Mouse (Mus musculus) testis, postnatal 10 days (tissue): ENCODE data around the gene Ccl20.

Experiments used
- DNase-seq: peaks from one replicate; pipeline ENCODE4 v3.0.0; 2021; ENCODE audit warnings: low spot score

Gene Ccl20

GRCm38 (mm10) chr1:83116447-83117137, at the start of gene Ccl20:
Gene Ccl20 (plus strand): TSS chr1:83116766.
- no peak for DNase-seq

DNA sequence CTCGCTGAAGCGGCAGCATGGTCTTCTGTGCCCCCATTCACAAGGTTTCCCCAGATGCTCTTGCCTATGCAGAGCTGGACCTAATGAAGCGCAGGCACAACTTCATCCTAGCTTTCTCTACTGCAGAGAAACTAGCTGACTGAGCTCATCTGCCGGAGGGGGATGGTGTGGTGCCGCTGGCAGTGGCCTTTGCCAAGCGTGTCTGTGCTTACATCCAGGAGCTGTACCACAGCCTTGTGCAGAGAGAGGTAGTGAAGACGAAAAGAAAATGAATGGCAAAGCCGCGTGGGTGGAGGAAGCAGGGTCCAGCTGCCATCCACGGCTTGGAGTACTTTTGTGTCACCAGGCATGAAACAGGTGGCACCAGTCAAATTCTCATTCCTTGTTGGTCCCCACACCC, 49.4 kb upstream of the Ccl20 start:
- DNase-seq = no peak

DNA sequence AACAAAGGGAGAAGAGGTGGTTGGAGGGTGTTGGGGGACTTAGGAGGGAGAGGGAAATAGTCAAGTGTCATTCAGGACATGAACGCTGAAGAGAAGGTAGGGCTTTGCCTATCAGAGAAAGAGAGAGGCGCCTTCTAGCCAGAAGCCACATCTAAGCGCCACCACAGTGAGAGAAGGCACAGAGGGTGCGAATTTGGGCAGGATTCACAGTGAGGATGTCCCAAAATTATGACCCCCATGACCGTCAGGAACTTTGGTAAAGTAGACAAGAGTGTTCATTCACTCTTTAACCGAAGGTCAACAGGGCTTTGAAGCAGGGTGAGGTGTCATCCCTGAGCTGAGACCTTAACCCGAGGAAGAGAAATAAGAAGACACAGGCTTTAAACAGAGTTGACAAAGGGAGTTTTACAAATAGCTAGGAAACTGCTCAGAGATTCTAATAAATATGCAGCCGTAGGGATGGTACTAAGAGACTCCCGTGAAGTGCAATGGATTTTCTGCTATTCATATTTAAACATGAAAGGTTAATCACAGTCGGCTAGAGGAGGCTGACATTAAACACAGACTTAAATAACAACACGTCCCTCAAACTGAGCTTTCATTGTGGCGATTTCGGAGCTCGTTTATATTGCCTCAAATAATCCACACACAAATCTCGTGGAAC, 40.9 kb upstream of the Ccl20 start:
- DNase-seq = no peak

DNA sequence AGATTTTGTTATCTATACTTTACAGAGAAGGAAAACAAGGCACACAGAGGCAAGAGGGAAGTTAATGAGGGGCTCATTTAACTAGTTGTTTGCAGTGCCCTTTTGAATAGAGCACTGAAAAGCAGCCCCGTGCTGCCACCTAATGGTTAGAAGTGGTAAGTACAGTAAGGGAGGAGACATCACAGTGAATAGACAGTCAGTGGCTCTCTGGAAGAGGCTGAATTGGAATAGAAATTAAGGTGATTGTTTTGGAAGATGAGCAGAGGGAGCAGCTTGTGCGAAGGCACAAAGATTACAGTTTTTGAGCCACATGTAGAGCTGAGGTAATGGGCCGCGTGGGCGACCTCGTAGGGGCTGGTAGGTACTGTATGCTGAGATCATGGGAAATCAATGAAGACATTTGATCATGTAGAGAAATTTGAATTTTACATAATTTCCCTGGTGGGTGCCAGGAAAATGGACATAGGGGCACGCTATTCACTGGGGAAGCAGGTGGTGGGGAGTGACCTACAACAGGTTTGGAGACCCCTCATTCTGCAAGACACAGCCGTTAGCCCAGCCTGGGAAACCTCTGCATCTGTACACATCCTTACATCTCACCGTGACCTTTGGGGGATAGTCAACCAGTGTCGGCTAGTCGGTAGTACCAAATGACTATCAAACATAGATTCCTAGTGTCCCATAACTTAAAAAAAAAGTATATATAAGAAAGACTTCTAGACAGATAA, 40.2 kb upstream of the Ccl20 start:
- DNase-seq = no peak

GRCm38 (mm10) chr1:83077016-83077415, 39.5 kb upstream of the Ccl20 start:
- DNase-seq = no peak

DNA sequence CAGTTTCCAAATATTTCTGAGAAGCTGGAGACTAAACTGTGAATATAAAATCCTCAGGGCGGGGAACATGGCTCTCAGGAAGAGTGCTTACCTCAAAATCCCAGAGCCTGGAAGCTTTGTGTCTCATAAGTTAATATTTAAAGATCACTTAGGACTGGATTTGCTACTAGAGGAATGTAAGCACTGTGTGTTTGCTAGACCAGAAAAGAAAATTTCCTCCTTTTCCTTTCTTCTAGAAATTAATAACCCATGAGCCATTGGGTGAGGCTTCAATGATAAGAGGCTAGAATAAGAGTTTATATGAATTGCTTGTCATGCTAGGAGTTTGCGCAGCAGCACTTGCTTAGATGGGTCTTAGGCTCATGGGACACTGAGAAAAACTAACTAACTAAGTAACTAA, 31.8 kb upstream of the Ccl20 start:
- no peak for DNase-seq

GRCm38 (mm10) chr1:83091268-83091667, 25.3 kb upstream of the Ccl20 start:
- DNase-seq = no peak

- no peak for DNase-seq
Observed at GRCm38 (mm10) chr1:83096935-83097334, 19.6 kb upstream of the Ccl20 start.

- DNase-seq = no peak
Observed at GRCm38 (mm10) chr1:83099160-83099559, 17.4 kb upstream of the Ccl20 start.

DNA sequence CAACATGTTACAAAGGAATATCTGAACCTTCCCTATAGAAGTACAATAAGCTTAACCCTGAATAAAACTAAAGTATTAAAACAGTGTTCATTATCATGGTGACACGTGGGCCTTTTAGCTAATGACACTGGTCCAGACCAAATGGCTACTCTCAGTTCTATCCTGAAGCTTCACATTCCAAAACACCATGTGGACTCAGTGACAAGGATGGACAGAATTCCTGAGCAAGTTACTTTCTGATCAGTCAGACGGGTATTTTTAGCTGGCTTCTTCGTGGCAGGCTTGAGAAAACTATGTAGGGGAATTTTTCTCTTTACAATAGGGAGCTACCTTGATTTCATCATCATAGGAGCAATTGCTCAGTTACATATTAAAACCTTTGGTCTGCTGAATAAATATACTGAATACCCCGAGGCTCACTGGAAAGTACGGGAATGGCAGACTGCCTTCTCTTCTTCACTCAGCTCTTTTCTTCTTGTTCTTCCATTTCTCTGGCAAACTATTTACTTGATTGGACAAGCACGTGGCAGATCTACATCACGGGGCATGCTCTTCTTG, 16.9 kb upstream of the Ccl20 start:
- no peak for DNase-seq

GRCm38 (mm10) chr1:83101891-83102290, 14.7 kb upstream of the Ccl20 start:
- no peak for DNase-seq

DNA sequence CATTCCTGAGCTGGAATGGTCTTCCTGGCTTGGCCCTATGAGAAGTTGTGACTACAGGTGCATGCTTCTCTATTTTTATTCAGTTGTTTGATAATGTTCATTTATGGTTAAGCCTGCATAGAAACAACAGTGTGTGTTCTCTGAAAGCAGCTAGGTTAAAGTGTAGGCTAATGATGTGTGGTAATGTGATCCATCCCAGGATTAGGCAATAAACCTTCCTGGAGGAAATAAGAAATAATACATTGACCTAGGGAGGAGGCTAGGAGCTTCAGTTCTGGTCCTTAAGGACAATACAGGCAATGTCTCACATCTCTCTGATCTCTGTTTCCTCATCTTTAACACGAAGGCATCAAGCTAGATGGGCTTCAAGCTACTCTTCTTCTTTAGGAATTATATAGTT, 11.1 kb upstream of the Ccl20 start:
- no peak for DNase-seq

DNA sequence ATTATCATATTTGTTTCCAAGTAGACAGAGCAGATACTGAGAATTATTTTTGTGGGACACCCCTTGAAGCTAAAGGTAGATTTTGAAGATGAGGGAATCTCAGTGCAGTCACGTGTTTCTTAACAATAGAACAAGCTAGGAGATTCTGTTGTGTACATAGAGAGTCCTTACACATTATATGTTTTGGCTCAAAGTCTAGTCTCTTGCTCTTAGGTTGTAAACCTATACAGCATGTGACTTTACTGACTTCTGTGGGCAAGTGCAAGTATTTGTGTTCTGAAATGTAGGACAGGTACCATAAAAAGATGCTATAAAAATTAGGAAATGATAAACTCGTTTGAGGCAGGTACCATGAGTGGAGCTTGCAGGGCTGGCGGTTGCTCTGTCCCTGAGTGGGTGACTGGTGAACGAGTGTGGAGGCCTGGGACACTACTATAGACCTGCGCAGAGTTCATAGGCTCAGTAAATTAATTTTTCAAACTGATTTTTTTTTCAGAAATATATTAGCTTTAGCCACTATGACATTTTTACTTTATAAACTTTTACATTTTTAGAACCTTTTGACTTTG, 9.1 kb upstream of the Ccl20 start:
- DNase-seq = no peak

DNA sequence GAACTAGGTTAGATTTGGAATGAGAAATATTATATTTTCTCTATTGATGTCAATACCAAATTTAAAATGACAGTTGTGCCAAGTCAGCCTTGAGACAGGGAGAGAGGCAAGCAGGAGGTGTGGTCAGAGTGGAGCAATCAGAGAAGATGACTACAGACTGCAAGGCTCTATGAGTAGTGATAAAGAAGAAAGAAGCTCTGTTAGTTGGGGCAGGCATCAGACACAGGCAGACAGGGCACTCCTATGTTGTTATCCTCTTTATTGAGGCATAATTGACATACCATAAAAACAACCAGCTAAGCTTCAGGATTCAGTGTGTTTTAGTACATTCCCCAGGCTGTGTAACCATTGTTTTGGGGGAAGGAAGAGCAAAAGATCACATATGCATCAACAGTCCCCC, 5.6 kb upstream of the Ccl20 start:
- DNase-seq = no peak

- no peak for DNase-seq
Observed at GRCm38 (mm10) chr1:83111726-83112125, 4.8 kb upstream of the Ccl20 start.

DNA sequence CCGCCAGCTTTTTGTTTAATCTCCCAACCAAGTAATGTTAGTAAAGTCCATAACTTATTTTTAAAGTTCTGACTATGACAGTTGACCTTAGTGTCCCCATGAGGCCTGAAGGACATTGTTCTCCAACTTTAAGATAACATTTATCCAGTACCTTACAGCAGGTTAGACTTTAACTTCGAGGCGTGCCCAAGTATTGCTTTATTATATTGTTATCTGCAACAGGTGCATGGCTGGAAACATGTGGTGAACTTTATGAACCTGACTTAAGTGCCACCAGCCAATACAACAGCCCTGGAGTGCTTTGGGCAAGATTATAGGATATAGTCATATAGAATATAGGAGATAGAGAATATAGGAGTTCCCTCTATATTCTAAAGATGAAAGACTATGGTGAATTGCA, 651 bp downstream of the Ccl20 start:
- no peak for DNase-seq

- no peak for DNase-seq
Observed at GRCm38 (mm10) chr1:83117661-83118060, 1.1 kb downstream of the Ccl20 start.

DNA sequence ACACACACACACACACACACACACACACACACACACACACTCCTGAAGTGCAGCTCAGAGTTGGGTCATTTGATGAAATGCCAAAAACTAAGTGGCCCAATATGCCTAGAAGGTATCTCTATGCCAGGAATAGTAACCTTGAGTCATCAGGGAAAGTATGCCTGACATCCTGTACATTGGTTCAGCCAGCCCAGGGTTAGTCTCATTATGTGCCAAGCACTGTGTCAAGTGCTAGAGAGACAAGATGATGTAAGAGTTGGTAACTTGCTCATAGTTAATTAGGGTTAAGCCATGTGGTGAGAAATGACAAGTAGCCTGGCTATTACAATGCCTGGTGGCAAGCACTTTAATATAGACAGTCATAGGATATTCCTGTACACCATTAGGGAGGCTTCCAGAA, 3.3 kb downstream of the Ccl20 start:
- no peak for DNase-seq

GRCm38 (mm10) chr1:83120312-83120711, 3.7 kb downstream of the Ccl20 start:
- no peak for DNase-seq

GRCm38 (mm10) chr1:83123201-83123600, 6.6 kb downstream of the Ccl20 start:
- DNase-seq = no peak

GRCm38 (mm10) chr1:83135829-83136228, 19.3 kb downstream of the Ccl20 start:
- DNase-seq = no peak

GRCm38 (mm10) chr1:83137847-83138246, 21.3 kb downstream of the Ccl20 start:
- DNase-seq = no peak

- no peak for DNase-seq
Observed at GRCm38 (mm10) chr1:83138721-83139120, 22.2 kb downstream of the Ccl20 start.
